Mouse (Mus musculus) CD4-positive helper T cell, adult 2 months (primary cell): ENCODE data around the gene Sipa1l3.

Experiments
- DNase-seq: peaks from one replicate; pipeline ENCODE4 v3.0.0-alpha.2; 2012; ENCODE audit warnings: low read depth, missing footprints, low spot score

Gene Sipa1l3

DNA sequence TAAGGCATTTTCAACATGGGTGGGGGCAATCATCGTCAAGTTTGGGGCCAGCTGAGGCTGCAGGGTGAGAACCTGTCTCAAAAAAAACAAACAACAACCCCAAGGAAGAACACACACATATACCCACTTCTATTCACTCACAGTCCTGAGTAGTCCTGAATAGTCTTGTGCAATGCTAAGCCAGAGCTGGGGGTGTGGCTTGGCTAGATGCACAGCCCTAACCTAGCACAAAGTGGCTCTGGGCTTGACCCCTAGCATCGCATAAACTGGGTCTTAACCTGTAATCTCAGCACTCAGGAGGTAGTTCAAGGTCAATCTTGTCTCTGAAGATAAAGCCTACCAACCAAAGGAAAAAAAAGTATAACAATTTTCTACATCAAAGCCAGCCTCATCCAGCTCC lies 101.5 kb downstream of the Sipa1l3 start:
- DNase-seq, result no peak

DNA sequence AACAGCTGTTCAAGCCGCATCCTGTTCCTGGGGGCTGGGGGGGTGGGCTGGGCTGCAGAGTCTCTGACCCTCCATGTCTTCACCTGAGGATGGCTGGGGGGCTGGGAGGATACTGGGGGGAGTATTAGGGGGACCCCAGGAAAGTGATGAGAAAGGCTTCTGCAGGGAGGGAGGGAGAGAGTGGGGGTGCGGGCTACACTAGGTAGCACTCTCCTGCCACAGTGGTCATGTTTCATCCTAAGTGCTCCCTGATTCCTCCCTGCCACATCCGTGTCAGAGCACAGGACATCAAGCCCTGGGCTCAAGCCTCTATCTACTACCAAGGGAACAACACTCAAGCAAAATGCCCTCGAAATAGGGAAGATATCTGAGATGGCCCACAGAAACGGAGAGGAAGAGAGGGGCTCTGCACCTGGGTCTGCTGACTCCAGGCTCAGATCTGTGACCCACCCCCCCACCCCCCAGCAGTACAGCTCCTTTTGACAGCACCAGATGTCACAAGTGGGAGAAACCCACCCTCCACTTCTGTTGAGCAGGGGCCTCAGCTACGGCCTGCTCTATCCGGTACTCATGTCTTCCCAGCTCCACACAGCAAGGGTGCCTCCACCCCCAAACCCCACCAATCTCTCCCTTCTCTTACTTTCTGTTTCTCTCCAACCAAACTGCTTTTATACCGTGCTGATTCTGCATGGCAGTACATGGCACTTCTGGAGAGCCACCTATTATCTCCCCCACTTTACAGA lies 106.4 kb downstream of the Sipa1l3 start:
- no peak for DNase-seq

DNA sequence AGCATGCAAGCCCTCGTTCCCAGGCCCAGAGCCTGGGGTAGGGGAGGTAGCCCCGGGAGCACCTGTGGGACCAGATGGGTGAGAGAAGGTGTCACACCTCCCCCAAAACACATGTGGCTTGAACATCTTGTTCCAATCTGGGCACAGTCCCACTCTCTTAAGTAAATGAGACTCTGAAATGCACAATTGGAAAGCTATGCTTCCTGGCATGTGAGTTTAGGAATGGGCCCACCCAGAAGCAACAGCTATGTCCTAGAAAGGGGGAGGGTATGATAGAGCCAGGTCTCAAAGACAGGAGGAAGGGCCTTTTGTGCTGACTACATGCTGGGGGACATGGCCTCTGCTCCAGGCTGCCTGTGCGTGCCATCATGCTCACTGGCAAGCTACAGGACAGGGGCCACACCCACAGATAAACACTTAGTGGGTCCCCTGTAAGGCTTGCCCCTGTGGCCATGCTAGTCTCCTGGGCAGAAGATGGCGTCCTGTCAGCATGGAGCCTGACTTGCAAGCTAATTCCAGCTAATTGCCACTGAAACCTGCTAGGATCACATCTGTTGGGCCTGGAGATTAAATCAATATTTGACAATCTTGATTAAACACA lies 107.1 kb downstream of the Sipa1l3 start:
- DNase-seq, result no peak

DNA sequence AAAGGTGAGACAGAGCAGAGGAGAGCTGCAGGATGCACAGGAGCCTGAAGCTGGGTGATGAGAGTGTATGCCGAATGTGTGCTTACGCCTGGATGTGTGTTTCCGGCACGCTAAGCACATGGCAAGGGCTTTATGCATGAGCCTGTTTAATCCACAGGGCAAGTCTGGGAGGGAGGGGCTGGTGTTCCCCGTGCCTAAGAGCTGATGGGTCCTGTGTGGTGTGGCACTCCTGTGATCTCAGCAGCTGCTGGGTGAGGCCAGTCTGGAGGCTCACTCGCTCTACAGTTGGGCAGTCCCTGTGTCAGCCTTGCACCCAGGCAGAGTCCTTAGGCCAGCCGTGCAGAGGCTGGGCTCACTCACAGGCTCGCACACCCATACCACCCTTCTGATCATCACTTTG lies 108.0 kb downstream of the Sipa1l3 start:
- DNase-seq, result no peak

DNA sequence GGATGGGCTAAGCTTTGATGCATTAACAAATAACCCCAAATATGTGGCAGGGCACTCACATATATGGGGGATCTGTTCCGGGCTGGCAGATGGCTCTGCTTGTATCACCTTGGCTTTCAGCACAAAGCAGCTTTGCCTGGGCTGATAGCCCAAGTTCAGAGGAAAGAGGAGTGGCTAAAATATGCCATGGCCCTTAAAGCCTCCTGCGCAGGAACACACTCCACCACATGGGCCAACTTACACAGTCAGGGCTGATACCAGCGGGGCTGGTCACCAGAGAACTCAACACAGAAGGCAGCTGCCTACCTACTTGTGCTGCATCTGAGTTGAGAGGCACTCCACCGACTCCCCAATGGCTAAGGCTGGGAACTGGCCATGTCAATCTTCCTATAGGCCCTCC lies 111.6 kb downstream of the Sipa1l3 start:
- DNase-seq, result no peak

DNA sequence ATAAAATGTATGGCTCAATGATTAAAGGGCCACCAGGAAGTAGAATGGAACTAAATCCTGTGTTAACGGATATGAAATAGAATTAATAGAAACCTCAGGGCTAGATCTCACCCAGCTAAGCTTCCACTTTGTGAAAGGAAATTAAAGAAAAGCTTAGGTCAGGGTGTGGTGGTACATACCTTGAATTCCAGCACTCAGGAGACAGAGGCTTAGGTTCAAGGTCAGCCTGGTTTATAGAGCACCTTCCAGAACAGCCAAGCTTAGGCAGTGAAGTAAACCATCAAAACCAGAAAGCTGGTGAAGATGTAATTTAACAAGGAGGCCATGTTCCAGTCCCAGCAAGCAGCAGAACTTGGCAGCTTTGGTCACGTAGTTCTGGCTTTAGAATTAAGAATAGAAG lies 114.3 kb downstream of the Sipa1l3 start:
- DNase-seq, result no peak

DNA sequence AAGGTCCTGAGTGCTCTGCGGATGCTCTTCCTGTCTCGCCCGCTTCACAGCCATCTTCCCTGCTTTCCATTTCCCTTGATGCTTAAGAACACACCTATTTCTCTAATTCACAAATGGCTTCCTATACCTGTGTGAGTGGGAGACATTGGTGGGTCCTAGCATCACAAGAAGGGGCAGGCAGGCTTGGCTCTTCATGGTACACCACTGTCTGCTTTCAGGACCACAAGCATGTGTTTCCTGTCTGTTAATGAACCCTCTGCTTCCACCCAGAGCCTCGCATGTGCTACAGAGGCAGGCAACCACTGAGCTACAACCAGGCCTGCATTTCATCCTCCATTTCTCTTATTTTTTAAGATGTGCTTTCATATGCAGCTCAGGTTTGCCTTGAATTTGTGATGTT lies 116.4 kb downstream of the Sipa1l3 start:
- DNase-seq, result no peak

DNA sequence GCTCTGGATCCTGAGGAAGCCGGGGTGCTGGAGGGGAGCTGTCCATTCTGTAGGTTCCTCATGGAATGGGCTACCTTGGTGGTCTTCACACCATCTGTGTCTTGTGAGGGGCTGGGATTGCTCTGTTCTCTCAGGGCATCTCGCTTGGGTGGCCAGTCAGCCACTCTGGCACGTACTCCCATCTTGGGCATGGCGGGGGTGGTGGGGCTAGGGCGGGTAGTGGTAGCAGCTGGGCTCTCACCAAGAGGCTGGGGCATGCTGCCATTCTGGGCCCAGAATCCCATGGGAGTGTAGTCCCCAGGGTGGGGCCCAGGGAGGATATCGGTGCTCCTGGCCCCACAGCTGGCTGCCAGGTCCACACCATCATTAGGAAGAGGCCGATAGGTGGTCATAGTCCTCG lies 118.0 kb downstream of the Sipa1l3 start:
- no peak for DNase-seq

DNA sequence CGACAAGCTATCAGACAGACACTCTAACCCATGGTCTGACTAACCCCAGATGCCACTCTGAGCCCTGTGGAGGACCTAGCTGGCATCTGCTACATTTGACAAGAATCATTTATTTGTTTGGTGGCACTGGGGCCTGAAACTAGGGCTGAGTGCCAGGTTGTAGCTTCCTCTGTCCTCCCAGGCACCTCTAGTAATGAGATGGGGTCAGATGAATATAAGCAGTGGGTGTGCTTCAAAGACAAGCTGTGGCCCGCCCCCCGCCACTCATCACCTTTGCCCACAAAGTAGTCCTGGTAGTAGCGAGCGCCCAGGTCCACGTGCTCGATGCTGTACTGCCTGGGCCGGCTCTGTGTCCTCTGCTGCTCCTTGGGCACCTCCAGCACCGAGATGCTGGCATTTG lies 119.4 kb downstream of the Sipa1l3 start:
- DNase-seq, result no peak

DNA sequence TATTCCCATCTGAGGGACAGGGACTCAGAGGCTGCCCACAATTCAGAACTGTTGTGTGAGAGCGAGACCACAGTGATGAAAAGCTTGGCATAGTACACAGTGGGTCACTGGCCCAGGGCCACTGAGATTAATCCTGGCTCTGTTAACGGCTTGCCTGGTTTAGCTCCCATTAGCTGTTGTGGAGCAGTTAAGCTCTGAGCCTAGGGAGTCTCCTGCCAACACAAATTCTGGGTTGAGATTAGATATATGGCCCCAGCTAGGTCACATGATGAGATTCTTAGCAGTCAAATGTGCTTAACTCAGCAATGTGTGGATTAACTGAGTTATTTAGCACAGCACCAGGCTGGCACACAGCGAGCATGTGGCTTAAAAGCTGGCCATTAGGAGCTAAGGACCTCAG lies 121.0 kb downstream of the Sipa1l3 start:
- DNase-seq, result no peak

DNA sequence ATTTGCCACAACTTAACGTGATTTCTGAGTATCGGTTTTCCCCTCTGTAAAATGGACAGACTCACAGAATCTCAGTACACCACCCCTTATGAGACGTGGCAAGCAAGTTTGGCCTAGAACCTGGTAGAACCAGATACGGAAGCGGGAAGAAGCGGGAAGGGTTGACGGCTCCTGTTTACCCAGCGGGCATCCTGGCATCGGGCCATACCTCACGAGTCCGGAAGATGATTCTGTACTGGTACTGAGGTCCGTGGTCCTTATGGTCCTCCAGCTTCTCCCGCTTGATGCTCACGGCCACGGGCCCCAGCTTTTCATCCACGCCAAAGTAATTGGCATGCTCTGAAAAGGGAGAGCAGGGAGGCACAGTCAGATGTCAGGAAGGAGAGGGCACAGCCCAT lies 121.5 kb downstream of the Sipa1l3 start:
- DNase-seq, result no peak

DNA sequence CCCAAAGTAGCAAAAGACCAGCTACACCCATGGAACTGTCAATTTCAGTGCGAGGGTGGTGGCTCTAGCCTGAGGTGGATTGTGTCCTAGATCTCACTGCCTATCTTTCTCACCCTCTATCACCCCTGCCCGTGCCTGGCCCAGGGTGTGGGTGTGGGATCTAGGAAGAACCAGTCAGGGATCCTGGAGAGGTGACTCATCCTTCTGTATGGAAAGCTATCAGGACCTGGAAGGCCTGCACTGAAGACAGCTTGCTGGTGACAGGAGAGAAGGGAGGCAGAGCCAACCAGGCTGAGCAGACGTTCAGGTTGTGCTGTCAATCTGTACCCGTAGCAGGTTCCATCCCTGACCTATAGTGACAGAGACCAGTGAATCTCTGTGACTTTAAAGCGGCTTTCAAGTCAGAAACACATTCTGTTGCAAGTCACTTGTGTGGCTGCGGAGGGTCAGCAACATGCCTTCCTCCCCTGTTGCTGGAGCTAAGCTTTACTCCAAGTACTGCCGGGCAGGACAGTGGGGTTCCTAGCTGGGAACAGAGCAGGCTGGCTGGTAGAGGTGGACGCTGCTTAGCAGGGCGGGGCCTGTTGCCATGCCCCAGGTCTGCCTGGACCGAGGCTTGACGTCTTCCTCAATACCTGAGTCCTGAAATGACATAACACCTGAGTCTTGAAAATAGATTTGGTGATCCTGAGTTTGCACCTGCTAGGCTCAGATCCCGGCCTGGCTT lies 122.1 kb downstream of the Sipa1l3 start:
- no peak for DNase-seq

DNA sequence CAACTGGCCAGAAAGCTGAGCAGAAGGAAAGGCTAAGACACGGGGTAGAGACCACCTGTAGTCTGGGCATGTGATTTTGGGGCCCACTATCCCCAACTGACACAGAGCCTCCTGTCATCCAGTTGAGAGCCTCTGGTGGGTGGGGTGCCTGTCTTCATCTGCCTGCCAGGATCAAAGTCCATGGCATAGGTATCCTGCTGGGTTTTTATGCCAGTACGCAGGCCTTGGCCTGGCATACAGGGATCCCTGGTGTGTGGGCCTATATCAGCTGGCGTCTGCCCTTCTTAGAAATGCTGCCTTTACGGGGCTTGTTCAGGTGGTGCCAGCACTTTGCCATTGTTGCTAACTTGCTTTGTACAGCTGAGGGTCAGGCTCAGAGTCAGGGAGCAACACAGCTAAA lies 123.3 kb downstream of the Sipa1l3 start:
- no peak for DNase-seq

DNA sequence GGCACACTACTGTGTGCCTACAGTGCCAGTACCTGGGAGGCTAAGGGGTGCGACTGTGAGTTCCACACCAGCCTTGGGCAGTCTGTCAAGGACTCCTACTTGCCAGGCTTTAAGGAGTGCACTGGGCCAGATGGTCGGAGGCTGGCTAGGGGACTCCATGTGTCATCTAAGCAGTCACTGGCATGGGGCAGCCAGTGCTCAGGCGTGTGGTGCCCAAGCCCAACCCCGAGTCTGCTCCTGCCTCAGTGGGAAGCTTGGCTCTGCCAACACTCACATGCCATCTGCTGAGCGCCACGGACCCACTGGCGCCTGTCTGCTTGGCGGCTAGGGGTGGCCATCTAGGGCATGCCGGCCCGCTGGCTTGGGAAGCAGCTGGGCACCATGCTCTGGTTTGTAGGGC lies 125.1 kb downstream of the Sipa1l3 start:
- DNase-seq, result no peak

DNA sequence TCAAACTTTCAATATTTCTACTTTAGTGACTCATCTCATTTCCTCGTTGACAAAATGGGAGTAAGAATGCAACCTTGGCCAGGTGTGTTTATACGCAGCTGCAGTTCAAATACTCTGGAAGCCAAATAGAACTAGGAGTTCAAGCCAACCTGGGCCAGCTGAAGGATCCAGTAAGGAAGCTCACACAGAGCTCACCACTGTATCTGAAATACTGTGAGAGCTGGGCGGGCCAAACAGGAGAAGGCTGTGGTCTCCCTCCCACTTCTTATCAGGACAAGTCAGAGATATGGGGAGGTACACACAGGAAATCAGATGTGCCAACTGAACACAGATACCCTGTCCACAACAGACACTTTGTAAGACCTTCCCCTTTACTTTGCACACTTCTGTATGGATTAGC lies 125.6 kb downstream of the Sipa1l3 start:
- no peak for DNase-seq

DNA sequence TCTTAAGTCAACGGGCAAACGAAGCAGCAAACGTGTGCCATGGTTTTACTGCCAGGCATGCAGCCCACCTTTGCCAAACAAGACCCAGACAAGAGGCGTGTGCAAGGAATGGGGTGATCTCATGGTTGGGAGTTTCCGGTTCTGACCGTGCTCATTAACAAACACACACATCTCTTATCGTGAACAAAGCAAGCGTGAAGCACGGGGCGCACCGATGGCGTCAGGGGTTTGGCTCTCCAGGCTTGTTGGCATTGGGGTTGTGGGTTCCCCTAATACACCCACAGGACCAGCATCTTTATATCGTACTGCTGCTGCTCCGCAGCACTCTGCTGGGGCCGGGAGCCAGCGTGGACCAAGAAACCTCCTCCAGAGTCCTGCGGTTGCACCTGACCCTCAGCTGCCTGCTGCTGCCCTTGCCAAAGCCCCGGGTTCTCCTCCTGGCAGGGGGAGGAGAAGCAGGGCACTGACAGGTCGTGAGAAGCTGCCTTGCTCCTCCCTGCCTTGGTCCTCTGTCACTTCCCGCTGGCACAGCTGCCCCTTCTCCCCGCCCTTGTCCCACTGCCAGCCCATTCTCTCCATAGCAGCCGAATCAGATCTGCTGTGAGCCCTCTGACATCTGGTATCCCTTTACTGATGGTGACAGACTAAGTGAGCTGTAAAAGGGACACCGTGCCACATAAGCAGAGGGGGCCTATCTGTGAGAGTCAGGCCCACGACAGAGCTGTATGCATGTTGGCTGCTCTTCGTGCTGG lies 126.5 kb downstream of the Sipa1l3 start:
- DNase-seq, result no peak

DNA sequence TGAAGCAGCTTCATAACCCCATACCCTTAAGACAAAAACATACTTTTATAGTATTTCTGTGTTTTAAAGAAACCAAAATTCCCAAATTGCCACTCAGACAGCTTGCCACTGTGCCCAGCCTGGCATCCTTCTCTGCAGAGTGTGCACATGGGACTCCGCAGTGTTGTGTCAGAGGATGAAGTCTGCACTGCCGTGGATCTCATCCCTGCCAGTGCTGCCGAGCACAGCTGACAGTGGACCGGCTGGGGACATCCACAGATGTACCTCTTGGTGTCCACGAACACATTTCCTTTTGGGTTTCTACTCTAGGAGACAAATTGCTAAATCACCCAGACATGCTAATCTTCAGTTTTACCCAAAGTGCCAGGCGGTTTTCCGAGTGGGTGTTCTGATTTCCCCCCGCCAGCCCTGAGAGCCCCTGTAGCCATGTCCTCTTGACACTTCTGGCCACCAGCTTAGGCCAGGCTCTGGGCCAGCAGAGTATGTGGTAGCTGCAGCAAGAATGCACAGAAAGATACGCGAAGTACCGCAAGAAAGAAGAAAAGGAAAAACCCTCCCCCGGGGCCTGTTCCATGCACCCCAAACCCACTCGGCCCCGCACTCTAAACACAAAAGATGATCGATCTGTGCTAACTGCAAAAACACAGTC lies 127.2 kb downstream of the Sipa1l3 start:
- no peak for DNase-seq

DNA sequence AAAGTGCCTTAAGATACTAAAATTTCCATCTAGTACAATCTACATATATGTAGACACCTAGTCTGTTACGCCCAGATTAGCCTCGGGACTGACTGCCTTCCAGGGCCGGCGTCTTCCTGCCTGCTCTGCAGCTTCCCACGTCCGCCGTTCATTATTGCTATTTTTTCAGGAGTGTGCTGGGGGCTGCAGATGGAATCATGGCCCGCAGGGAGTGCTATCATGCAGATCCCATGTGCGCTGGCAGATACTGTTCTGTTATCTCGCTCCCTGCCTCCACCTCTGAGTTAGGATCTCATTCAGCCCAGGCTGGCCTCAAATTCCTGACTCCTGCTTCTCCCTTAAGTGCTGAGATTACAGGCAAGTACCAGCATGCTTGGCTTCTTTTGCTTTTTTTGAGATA lies 128.2 kb downstream of the Sipa1l3 start:
- DNase-seq, result no peak

DNA sequence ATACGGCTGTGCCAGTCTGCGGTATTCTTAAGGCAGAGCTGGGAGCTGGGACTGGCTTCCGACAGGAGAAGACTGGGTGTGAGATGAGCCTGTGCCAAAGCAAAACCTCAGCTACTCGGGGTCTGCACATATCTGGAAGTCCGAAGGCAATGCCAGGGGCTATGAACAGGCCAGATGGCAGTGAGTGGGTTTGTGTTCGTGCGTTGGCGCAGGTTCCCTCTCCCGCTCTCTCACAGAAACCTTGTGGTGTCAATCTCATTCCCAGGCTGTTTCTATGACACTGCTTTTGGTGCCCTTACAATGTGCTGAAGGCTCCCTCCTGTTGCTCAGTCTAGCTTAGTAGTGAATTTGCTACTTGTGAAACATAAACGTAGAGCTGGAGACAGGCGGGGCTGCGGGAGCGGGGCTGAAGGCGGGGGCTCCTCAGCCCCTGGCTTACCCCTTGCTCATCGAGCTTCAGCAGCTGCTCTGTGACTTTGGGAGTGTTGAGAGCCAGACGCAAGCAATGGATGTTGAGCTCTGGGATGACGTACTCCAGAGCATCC lies 130.8 kb downstream of the Sipa1l3 start:
- no peak for DNase-seq

DNA sequence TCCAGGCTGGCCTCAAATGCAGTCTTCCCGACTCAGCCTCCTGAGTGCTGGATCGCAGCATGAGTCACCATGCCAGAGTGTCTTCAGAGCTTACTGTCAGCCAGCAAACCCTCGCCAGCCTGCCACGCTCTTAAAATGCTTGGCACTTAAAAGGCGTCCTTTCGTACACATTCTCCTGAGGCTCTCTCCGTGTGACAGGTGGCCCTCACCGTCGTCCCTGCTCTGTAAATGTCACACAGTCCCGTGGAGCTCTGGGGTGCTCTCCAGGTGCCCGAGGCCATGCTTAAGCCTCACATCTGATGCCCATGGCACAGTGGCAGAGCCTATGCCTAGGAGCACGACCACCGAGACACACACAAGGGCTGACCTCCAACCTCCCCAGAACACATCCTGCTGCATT lies 132.1 kb downstream of the Sipa1l3 start:
- DNase-seq, result no peak

DNA sequence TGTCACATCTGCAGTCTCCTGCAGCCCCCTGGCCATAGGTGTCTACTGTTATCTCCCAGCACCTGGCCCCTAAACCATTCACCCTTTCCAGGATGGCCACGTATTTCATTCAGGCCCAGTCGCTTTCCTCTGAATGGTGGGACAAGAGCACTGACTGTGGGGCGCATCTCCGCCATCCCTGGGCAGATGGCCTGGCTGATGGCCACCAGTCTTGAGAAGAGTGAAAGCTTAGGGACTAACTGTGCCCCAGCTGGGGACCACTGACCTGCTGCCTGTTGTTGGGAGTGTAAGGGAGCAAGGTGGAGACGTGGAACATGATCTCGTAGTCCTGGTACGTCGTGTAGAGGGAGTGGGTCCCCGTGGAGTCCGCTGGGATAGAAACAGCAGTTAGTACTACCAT lies 132.7 kb downstream of the Sipa1l3 start:
- no peak for DNase-seq

DNA sequence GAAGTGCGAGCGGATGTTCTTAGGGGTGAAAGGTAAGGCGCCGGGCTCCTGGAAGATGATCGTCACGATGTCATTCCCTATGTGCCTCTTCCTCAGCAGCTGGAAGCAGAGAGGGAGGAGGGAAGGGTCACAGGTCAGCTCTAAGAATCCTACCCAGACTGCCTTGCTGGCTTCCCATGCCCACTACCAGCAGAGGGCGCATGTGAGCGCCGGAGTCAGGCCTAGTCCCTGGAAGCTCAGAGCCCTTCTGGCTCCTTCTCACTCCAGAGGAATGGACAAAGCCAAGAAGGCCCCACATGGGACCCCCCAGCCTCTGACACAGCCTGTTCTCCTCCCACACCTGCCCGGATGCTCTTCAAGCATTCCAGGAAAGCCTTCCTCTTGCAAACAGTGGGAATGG lies 135.2 kb downstream of the Sipa1l3 start:
- DNase-seq, result peak; percentile 68
